Mouse (Mus musculus) WW6 (cell line): ENCODE data around the gene Fto.
A peak's percentile ranks its signal among the peaks of the same experiment; 100 is the strongest.

ENCODE experiments used
- DNase-seq: peaks from one replicate; pipeline ENCODE4 v3.0.0-alpha.2; 2013; ENCODE audit warnings: low read depth, low spot score

Fto gene

DNA sequence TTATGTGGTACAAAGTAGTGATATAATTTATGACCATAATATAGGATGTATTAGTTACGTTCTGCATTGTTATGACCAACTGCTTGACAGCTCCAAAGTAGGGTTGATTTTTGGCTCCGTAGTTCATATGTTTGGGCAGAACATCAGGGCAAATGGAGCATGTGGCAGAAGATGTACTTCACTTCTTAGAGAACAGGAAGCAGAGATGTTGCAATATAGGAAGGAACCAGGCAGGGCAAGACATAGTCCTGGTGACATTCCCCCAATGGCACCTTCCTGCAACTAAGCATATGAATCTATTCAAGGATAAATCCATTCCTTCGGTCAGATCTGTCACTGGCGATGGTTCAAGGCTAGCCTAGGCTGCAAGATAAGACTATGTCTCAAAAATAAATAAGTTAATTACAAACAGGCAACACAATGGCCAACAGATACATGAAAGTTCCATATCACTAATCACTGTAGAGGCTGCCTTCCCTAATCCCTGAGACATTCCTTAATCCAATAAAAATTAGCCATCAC is 44.2 kb downstream of the Fto start:
- no peak for DNase-seq

- no peak for DNase-seq
These were observed 44.7 kb downstream of the Fto start for GRCm38 (mm10) chr8:91358016-91358415.

GRCm38 (mm10) chr8:91359511-91359910 is 46.2 kb downstream of the Fto start:
- no peak for DNase-seq

- no peak for DNase-seq
These were observed 47.5 kb downstream of the Fto start for GRCm38 (mm10) chr8:91360644-91361357.

- no peak for DNase-seq
These were observed 50.0 kb downstream of the Fto start for GRCm38 (mm10) chr8:91363272-91363860.

GRCm38 (mm10) chr8:91364216-91364615 is 50.9 kb downstream of the Fto start:
- DNase-seq, result no peak

GRCm38 (mm10) chr8:91365804-91366203 is 52.5 kb downstream of the Fto start:
- no peak for DNase-seq

DNA sequence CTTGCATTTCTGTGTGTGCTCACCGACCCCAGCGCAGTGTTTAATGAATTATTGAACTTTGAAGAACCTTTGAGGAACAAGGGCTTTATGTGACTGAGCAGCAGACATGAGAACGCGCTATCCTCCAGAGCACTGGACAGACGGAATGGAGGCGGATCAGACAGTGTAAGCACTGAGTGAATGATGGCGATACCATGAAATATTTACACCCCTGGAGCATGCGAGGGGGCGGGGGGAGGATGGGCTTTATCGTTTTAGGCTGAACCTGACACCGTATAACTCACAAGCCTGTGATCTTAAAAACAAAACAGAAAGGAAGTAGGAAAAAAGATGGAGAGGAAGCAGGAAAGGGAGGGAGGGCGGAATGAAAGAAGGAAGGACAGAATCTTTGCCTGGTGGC is 57.6 kb downstream of the Fto start:
- DNase-seq, result no peak

DNA sequence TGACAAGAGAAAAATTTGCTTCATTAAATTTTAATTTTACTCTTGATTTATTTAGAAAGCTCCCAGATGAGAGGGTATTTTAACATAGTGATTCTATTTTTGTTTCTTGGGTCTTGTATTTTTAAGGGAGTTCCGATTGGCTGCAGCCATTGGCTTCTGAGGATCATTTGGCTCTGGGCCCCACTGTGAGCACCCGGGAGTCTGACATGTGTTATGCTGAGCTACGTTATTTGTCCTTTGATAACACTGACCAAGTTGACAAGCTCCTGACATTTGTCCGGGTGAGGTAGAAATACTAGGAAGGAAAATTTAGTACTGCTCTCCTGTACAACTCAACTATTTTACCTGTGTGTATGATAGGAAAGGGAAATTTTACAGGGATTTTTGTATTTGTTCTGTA is 58.7 kb downstream of the Fto start:
- no peak for DNase-seq

DNA sequence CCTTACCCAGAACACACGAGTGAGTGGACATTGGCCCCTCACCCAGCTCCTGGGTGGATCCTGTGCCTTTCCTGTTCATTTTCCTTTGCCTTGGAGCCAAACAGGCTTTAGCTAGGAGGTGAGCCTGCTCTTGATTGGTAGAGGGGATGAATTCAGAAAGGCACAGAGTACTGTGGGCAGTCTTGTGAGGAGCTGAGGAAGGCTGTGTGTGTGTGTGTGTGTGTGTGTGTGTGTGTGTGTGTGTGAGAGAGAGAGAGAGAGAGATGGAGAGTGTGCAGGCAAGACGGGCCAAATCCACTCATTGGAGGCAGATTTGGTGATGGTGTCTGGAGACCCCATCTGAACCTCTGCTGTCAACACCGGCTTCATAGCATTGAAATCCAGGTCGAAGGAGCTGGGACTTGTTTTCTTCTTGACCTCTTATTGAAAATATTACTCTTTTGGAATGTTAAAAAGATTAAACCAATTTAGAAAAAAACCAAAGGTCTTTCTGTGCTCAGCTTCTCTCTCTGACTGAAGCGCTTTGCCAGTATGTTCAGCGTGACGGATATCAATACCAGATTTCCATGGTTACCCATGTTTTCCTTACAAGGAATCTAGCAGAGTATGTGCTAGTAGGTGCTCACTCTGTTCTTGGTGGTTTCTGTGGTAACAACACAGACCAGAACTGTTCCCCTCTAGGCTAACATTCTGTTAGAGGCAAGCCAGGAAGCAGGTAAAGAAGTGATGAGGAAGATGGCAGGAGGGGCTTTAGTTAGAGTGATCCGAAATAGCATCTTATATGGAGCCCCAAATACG is 59.7 kb downstream of the Fto start:
- no peak for DNase-seq

DNA sequence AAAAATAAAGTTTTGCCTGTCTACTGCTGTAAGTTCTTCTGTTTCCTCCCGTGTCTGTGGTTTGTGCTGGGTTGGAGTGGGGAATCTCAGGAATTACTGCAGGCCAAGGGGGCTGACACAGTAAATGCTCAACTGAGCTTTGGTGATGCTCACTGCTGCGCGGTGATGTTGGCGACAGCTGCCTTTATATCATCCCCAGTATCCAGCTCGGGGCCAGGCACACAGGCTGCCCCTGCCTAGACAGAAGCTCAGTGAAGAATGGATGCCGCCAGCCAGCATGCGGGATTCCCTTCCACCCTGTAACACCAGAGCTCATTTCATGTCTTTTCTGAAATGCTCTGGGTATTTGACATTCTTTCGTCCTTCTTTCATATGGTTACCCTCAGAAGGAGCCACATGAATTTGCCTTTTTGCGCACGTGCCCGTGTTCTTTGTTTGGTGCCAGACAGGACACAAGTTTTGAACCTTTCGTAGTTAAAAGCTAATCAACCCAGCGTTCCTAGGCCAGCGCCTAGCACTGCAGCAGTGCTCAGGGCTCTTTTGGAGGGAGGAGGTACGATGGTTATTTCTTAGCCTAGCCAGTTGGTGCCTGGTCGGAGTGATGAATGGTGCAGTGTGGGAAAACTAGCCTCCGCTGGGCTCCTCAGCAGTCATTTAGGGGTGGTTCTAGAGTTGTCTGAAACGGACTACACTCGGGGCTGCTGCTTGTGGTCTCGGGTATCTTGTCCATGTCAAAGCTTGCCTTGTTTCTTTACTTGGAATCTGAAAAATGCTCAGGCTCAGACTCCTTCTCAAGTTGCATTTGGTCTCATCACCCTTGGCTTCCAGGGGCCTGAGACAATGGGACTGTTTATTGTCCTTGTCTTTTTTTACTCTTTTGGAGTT is 62.0 kb downstream of the Fto start:
- DNase-seq, result no peak

- no peak for DNase-seq
These were observed 63.5 kb downstream of the Fto start for GRCm38 (mm10) chr8:91376785-91377184.

- no peak for DNase-seq
These were observed 64.0 kb downstream of the Fto start for GRCm38 (mm10) chr8:91377275-91377674.

DNA sequence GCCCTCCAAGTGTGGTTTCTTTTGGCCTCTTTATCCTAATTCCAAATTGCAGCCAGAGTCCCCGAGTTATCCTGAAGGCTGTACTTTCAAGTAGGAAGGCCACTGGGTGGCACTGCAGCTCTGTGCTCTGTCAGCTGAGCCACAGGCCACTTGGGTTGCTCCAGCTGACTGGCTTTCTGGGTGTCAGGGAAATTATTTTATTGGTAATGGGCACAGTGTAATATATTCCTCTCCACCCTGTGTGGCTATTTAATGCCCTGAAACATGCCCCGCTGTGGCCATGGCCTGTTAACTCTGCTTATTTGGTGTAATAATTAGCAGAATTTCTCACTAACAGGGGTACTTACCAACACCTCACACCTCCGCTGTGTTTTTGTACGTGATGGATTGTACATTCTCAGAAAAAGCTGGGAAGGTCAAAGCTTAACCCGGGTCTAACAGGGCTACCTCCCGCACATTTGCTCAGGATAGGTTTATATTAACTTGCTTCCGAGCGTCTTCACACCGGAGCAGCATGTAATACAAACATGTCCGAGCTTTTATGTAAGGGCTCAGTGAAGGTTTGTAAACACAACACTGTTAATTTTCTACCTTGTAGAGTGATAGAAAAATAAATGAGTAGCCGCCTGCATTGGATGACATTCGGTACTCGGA is 65.6 kb downstream of the Fto start:
- DNase-seq, result peak; percentile 16

DNA sequence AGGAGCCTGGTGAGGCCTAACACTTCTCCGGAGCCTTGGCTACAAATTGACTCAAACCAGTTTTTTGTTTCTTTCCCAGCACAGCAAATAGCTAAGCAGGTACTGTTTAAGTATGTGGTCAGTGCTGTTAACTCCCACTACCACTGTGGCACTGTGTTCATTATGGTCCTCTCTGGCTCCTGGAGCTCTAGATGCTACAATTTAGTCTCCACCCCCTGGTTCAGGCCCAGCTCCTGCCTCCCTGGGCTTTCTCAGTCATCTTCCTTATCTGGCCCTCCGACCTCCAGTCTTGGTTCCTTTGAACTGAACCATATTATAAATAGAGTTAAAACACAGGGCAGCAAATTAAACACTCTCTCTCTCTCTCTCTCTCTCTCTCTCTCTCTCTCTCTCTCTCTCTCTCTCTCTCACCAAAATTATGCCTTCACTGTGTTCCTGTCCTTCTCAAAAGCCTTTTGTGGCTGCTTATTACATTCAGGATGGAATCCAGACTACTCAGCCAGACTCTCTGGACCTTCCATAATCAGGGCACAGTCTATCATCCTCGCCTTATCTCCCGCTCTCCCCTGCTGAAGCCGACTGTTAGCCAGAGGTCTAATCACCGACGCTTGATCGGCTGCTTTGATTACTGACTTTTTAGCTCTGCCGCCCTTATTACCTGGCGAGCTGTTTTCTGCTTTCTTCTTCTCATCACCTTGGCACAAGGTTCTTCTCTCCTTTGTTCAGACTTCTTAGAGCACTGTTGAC is 67.6 kb downstream of the Fto start:
- no peak for DNase-seq

GRCm38 (mm10) chr8:91381543-91382106 is 68.3 kb downstream of the Fto start:
- no peak for DNase-seq

DNA sequence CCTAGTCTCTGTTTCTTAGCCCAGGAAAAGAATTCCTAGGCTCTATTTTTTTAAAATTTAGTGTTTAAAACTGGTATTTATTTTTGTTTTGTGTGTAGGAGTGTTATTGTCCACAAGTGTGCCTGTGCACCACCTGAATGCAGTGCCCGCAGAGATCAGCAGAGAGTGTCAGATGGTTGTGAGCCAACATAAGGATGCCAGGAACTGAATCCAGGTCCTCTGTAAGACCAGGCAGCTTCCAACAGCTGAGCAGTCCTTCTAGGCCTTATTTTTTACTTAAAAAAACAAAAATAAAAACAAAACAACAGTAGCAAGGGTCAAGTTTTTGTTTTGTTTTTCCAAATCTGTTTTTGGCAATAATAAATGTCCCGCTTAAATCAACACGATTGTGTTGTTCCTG is 69.9 kb downstream of the Fto start:
- no peak for DNase-seq

GRCm38 (mm10) chr8:91383811-91384210 is 70.5 kb downstream of the Fto start:
- no peak for DNase-seq

DNA sequence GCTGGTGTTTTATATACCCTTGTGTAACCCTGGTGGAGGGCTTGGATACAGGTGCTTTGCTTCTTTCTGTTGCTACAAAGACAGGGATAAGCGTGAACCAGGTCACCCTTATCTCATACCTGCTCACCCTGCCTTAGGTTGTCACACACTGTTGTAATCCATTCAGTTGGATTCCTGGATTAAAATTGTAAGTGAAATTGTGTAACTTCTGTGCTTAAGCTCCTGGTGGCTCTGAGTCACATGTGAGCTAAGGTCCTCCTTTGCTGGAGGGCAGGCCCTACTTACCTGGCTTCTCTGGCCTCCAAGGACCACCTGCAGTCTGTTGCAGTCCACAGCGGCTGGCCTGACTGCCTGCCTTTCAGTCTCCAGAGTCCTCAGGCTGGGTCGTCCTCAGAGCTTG is 71.1 kb downstream of the Fto start:
- DNase-seq, result no peak

DNA sequence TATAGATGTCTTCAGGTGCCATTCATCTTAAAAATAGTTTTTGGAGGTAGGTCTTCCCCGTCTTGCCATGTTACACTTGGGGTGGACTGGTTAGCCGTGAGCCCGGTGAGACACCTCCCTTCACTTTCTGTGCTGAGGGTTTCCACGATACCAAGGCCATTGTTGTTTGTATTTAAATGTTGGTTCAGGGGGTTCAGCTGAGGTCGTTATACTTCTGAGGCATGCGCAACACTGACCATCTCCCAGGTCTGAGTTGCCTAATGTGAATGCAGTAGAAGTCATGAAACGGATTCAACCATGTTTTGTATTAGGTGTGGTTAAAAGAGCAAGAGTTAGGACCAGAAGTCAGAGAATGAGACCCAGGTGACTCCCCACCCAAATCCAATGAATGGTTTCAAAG is 72.5 kb downstream of the Fto start:
- DNase-seq, result no peak
